Mouse (Mus musculus) erythroblast, adult 5-6 weeks (primary cell): ENCODE data around the gene Evpl. TPM values are rescaled to one million over a fixed set of nuclear protein-coding genes. Genes with fewer than 3 reads are reported as not detected.

Source experiments
- ATAC-seq: replicated peaks from 2 replicates; pipeline ENCODE4 v1.8.0; 2016; ENCODE audit warnings: moderate number of reproducible peaks, mild to moderate bottlenecking, moderate TSS enrichment, inconsistent platforms; ENCODE audit not compliant: poor library complexity, low FRiP score, severe bottlenecking
- total RNA-seq, 2 experiments: library from RNA; stranded (forward) in 1 of 2; stranded (reverse) in 1 of 2; fragments of 150-400 nt in 1 of 2; fragments of 200-764, 138-1000 nt in 1 of 2; gene quantifications; 2 replicates each; pipeline versions ENCODE4 v1.2.3 to v1.2.4; 2015 to 2017; ENCODE audit warnings: low replicate concordance in 2 of 2

Evpl gene
- total RNA-seq, 2 experiments from 2014 or later, result 0.09 TPM; not detected in 1

DNA sequence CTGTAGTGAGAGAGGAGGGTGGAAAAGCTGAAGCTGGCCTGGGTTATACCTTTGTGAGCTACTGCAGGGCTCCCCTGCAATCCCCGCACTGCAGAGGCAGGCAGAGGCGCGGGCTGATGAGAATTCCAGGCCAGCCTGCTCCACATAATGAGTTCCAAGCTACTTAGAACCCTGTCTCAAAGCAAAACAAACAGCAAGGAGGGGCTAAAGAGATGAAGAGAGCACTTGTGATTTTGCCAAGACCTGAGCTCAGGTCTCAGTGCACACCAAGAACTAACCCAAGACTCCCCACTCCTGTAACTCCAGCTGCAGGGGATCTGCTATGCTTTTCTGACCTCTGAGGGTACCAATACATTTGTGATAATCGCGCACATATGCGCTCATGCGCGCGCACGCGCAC is 51.5 kb downstream of the Evpl start:
- ATAC-seq, result no peak

DNA sequence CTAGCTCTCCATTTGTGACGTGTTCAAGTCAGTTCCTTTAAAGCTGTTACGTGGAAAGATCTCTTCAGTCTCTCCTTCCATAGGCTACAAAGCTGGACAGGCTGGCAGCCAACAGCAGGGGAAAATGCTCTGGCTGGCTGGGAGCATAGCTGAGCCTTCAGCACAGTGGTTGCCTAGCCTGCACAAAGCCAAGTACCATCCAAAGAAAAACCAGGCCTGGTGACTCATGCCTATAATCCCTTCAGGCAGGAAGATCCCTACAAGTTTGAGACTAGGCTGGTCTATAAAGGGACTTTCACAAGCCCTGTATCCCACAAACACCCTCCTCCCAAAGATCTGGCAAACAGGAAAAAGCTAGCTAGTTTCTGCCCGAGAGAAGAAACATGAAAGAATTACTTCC is 52.0 kb downstream of the Evpl start:
- ATAC-seq, result no peak

DNA sequence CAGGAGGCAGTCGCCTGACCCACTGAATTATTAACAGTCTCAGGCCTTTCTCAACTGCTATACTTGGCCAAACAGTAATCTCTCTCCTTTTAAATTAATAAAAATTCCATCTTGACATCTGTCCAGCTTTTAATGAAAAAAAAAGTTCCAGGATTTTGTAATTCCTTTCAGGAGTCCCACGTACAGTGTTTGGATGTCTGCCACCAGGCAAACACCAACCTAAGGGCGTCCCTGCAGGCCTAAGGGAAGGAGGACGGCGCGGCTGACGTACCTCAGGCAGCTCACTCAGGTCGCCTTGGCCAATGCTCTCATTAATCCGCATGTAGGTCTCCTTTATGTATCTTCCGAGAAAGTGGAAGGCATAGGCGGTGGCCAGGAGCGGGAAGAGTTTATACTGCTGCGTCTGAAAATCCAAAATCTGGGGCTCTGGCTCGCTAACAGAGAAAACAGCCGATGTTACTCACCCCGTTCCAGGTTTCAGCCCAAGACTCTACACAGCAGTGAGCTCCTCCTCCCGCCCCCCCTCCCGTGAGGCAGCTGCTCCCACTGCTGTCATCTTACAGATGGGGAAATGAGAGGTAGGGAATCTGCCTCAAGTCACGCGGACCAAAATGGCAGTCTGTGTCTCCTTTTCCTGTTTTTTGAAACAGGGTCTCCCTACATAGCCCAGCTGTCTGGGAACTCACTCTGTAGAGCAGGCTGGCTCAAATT is 59.3 kb downstream of the Evpl start:
- ATAC-seq, result no peak

DNA sequence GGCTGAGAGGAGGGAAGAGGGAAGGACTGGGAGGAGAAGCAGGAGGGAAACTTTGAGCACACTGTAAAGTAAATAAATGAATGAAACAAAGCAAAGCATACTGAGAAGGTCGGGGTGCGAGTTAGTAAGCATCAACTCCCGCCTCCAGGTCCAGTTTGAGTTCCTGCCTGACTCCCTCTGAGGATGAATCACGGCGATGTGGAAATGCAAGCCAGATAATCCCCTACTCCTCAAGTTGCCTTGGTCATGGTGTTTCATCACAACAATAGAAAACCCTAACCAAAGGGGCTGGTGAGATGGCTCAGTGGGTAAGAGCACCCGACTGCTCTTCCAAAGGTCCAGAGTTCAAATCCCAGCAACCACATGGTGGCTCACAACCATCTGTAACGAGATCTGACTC is 61.9 kb downstream of the Evpl start:
- no peak for ATAC-seq

DNA sequence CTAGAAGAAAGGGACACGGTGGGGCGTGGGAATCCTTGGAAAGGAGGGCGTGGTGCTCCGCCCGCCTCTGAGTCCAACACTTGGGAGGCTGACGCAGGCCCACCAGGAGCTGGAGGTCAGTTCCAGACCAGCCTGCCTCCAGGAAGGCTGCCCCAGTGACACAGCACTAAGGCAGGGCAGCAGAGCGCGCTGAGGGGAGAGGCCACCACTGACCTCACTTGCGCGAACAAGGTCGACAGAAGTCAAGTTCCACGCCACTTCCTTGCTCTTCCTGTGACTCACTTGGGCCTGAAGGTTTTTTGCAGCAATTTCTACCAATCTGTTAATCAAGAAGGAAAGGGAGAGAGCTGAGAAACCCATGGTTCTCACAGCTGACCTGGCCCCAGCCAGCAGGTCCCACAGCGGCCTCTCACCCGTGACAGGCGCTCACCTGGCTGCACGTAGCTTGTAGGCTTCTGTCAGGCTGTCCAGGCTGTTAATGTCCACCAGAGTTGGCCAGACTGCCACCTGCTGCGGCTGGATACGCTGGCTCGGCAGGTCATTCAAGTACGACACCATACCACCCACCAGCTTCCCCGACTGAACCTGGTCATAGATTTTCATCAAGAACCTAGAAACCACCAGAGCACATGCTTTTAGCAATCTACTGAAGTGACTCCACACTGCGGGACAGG is 63.0 kb downstream of the Evpl start:
- ATAC-seq, result no peak

DNA sequence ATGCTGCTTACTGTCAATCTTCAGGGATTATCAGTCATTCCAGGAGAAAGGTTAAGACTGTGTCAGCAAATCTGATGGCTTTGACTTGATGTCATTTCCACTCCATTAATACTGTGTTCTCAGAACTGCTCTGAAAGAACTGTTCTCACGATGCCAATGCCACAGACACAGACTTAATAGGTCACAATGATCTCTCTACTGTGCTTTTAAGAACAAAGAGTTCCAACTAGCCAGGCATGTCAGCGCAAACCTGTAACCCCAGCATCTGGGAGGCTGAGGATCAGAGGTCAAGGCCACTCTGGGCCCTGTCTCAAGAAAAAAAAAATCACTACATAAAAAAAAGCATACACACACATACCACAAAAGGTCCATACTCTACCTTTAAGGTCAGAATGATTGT is 65.9 kb downstream of the Evpl start:
- no peak for ATAC-seq

Other genes starting within 250 kb of the Evpl start
- gene Galk1, start 225.4 kb downstream of the Evpl start, total RNA-seq (2015; ENCODE audit: low replicate concordance), result 1.5 and 4.8 TPM in 2 replicates
- 3.6 and 4.5 TPM in 2 replicates for gene Galk1, start 225.4 kb downstream of the Evpl start, total RNA-seq (2017; ENCODE audit: low replicate concordance)
- 366 and 401 TPM in 2 replicates for gene H3f3b, start 210.1 kb downstream of the Evpl start, total RNA-seq (2015; ENCODE audit: low replicate concordance)
- gene H3f3b, start 210.1 kb downstream of the Evpl start, total RNA-seq (2017; ENCODE audit: low replicate concordance), result 384 and 542 TPM in 2 replicates
- 4.2 and 6.9 TPM in 2 replicates for gene Unk, start 207.8 kb downstream of the Evpl start, total RNA-seq (2015; ENCODE audit: low replicate concordance)
- 7.9 and 17.3 TPM in 2 replicates for gene Unk, start 207.8 kb downstream of the Evpl start, total RNA-seq (2017; ENCODE audit: low replicate concordance)
- gene Unc13d, start 160.1 kb downstream of the Evpl start, total RNA-seq (2015; ENCODE audit: low replicate concordance), result 4.2 and 4.8 TPM in 2 replicates
- gene Unc13d, start 160.1 kb downstream of the Evpl start, total RNA-seq (2017; ENCODE audit: low replicate concordance), result 4.3 and 7.0 TPM in 2 replicates
- 105 and 125 TPM in 2 replicates for gene Wbp2, start 151.1 kb downstream of the Evpl start, total RNA-seq (2015; ENCODE audit: low replicate concordance)
- 58.0 and 68.8 TPM in 2 replicates for gene Wbp2, start 151.1 kb downstream of the Evpl start, total RNA-seq (2017; ENCODE audit: low replicate concordance)
- 1.0 and 2.5 TPM in 2 replicates for gene Trim47, start 110.9 kb downstream of the Evpl start, total RNA-seq (2015; ENCODE audit: low replicate concordance)
- 1.3 TPM in 1 of 2 replicates, not detected in the other for gene Trim47, start 110.9 kb downstream of the Evpl start, total RNA-seq (2017; ENCODE audit: low replicate concordance)
- gene Trim65, start 106.9 kb downstream of the Evpl start, total RNA-seq (2015; ENCODE audit: low replicate concordance), result 0.38 and 2.3 TPM in 2 replicates
- 0.28 and 3.3 TPM in 2 replicates for gene Trim65, start 106.9 kb downstream of the Evpl start, total RNA-seq (2017; ENCODE audit: low replicate concordance)
- gene Mrpl38, start 99.2 kb downstream of the Evpl start, total RNA-seq (2015; ENCODE audit: low replicate concordance), result 10.0 and 19.8 TPM in 2 replicates
- gene Mrpl38, start 99.2 kb downstream of the Evpl start, total RNA-seq (2017; ENCODE audit: low replicate concordance), result 5.2 and 6.7 TPM in 2 replicates
- 6.1 and 14.6 TPM in 2 replicates for gene Fbf1, start 69.9 kb downstream of the Evpl start, total RNA-seq (2015; ENCODE audit: low replicate concordance)
- gene Fbf1, start 69.9 kb downstream of the Evpl start, total RNA-seq (2017; ENCODE audit: low replicate concordance), result 6.0 and 6.7 TPM in 2 replicates
- 10.4 and 14.4 TPM in 2 replicates for gene Ten1, start 39.2 kb downstream of the Evpl start, total RNA-seq (2015; ENCODE audit: low replicate concordance)
- gene Ten1, start 39.2 kb downstream of the Evpl start, total RNA-seq (2017; ENCODE audit: low replicate concordance), result 2.7 and 6.4 TPM in 2 replicates
- 8.3 and 8.6 TPM in 2 replicates for gene Acox1, start 39.0 kb downstream of the Evpl start, total RNA-seq (2015; ENCODE audit: low replicate concordance)
- 11.3 and 12.7 TPM in 2 replicates for gene Acox1, start 39.0 kb downstream of the Evpl start, total RNA-seq (2017; ENCODE audit: low replicate concordance)
- 7.5 and 11.7 TPM in 2 replicates for gene Srp68, start 36.1 kb upstream of the Evpl start, total RNA-seq (2015; ENCODE audit: low replicate concordance)
- gene Srp68, start 36.1 kb upstream of the Evpl start, total RNA-seq (2017; ENCODE audit: low replicate concordance), result 8.5 and 15.1 TPM in 2 replicates
- not detected in 2 replicates for gene Galr2, start 42.9 kb upstream of the Evpl start, total RNA-seq (2015; ENCODE audit: low replicate concordance)
- gene Galr2, start 42.9 kb upstream of the Evpl start, total RNA-seq (2017; ENCODE audit: low replicate concordance), result not detected in 2 replicates
- 12.1 and 34.6 TPM in 2 replicates for gene Exoc7, start 69.2 kb upstream of the Evpl start, total RNA-seq (2015; ENCODE audit: low replicate concordance)
- 7.8 and 14.1 TPM in 2 replicates for gene Exoc7, start 69.2 kb upstream of the Evpl start, total RNA-seq (2017; ENCODE audit: low replicate concordance)
- gene Foxj1, start 97.3 kb upstream of the Evpl start, total RNA-seq (2015; ENCODE audit: low replicate concordance), result not detected in 2 replicates
- not detected in 2 replicates for gene Foxj1, start 97.3 kb upstream of the Evpl start, total RNA-seq (2017; ENCODE audit: low replicate concordance)
- gene Rnf157, start 175.0 kb upstream of the Evpl start, total RNA-seq (2015; ENCODE audit: low replicate concordance), result 0.63 and 1.7 TPM in 2 replicates
- gene Rnf157, start 175.0 kb upstream of the Evpl start, total RNA-seq (2017; ENCODE audit: low replicate concordance), result 2.0 and 2.1 TPM in 2 replicates
- 46.6 and 59.0 TPM in 2 replicates for gene Ubald2, start 196.0 kb upstream of the Evpl start, total RNA-seq (2015; ENCODE audit: low replicate concordance)
- 27.0 and 41.7 TPM in 2 replicates for gene Ubald2, start 196.0 kb upstream of the Evpl start, total RNA-seq (2017; ENCODE audit: low replicate concordance)
- gene Qrich2, start 228.2 kb upstream of the Evpl start, total RNA-seq (2015; ENCODE audit: low replicate concordance), result not detected in 2 replicates
- gene Qrich2, start 228.2 kb upstream of the Evpl start, total RNA-seq (2017; ENCODE audit: low replicate concordance), result 0.17 TPM in 1 of 2 replicates, not detected in the other